Mouse (Mus musculus) lung, embryonic 16.5 days (tissue): Measurements from ENCODE around the gene Plxnc1. TPM values are rescaled to one million over a fixed set of nuclear protein-coding genes. Genes with fewer than 3 reads are reported as not detected.

ENCODE experiments used
- ATAC-seq: fragments of 200-750 bp; cut with Nextera tagmentation; 2 replicates; pipeline ENCODE4 v1.8.0; 2017; ENCODE audit warnings: low read depth, mild to moderate bottlenecking, moderate library complexity
- H3K27ac ChIP-seq: fragments of 300-500 bp; sonication (generic); 2 replicates; pipeline ENCODE4 v1.5.1; 2014; ENCODE audit warnings: mild to moderate bottlenecking, control low read depth, low read length
- H3K27me3 ChIP-seq: fragments of 300-500 bp; sonication (generic); 2 replicates; pipeline ENCODE4 v1.6.1; 2014; ENCODE audit warnings: low read depth, low read length, mixed read lengths; ENCODE audit not compliant: control insufficient read depth, insufficient read depth
- H3K36me3 ChIP-seq: fragments of 300-500 bp; sonication (generic); 2 replicates; pipeline ENCODE4 v1.6.1; 2014; ENCODE audit warnings: low read length; ENCODE audit not compliant: control insufficient read depth, insufficient read depth
- H3K4me1 ChIP-seq: fragments of 300-500 bp; sonication (generic); replicated peaks from 2 replicates; pipeline ENCODE4 v1.6.1; 2014; ENCODE audit warnings: low read length, mixed read lengths; ENCODE audit not compliant: control insufficient read depth, insufficient read depth
- H3K4me2 ChIP-seq: fragments of 300-500 bp; sonication (generic); 2 replicates; pipeline ENCODE4 v1.6.1; 2014; ENCODE audit warnings: low read depth, low read length, control low read depth
- H3K4me3 ChIP-seq: fragments of 300-500 bp; sonication (generic); 2 replicates; pipeline ENCODE4 v1.5.1; 2014; ENCODE audit warnings: mild to moderate bottlenecking, low read length, control low read depth
- H3K9ac ChIP-seq: fragments of 300-500 bp; sonication (generic); 2 replicates; pipeline ENCODE4 v1.6.1; 2014; ENCODE audit warnings: low read length, control low read depth
- H3K9me3 ChIP-seq: fragments of 300-500 bp; sonication (generic); 2 replicates; pipeline ENCODE4 v1.6.1; 2016; ENCODE audit warnings: low read length; ENCODE audit not compliant: control insufficient read depth
- WGBS: fragments of 180-500 bp; shearing (Covaris S2); extraction: QIAGEN DNeasy Blood & Tissue Kit; methylation state at CpG from one replicate; pipeline ENCODE4 v1.1.7; 2014; 5-methylcytosine and 5-hydroxymethylcytosine counted together
- polyA plus RNA-seq: library from polyadenylated mRNA; unstranded; fragments of >200 nt; fragmentation: Nextera tagmentation; extraction: Ambion mirVana; gene quantifications from 2 replicates; pipeline ENCODE4 v1.2.1, GENCODE M21; 2015

Plxnc1 gene
- polyA plus RNA-seq, 1 experiment from 2014 or later = 5.8 TPM

DNA sequence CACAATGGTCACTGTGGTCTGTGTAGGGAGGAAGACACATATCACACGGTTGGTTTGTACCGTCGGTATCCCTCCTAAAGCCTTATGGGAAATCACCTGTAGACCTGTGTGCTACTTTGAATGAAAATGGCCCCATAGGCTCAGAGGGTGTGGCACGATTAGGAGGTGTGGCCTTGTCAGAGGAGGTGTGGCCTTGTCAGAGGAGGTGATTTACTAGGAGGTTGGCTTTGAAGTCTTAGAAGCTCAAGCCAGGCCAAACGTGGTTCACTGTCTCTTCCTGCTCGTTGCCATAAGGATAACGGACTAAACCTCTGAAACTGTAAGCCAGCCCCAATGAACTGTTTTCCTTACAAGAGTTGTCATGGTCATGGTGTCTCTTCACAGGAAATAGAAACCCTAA lies 73.5 kb downstream of the Plxnc1 start:
- Histone ChIP-seq H3K36me3 (no peaks in the 10 kb centered on the region), H3K27me3 (no peaks in the 10 kb centered on the region), H3K4me1 (peaks cover 3% of the 10 kb centered on the region), H3K9me3 (no peaks in the 10 kb centered on the region), H3K9ac (no peak overlapping the region), H3K4me2 (no peak overlapping the region), H3K27ac (no peak overlapping the region), H3K4me3 (no peak overlapping the region)
- 87% methylated on average over 7 of the region's 7 CpGs for WGBS
- no peak for ATAC-seq

DNA sequence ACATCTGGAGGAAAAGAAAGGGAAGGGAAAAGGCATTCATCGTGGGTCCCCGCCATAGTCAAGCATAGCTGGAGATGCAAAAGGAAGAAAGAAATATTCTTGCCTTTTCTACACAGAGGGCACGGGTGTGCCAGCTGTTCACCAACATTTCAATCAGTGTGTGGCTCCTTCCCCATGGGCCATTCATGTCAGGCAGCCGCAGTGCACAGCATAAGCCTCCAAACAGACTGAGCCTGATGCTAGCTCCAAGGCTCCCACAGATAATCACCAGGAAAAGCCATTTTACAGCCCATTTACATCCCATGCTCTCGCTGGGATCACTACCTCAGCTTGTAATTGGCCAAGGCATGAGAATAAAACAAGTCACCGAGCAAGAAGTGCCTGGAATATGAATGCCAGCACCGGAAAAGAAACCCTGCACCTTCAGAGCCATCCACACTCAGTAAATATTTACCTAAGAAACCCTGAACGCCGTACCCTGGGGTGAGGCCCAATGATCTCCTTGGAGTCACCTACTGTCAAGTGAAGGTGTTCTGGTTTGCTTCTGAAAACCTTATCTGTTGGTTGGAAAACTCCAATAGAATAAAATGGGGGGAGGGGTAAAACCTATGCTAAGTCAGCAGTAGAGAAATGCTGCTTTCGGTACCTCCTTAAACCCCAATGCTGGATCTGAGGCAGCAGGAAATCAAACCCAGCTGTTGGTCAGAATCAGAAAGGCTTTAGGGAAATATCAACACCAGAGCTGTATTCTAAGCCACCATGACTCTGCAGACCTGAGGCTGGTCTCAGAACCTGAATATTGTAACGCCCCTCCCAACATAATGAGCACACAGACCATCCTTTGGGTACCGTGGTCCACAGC lies 77.4 kb downstream of the Plxnc1 start:
- Histone ChIP-seq H3K4me1 (peaks cover 3% of the 10 kb centered on the region), H3K4me3 (no peak overlapping the region), H3K27ac (no peak overlapping the region), H3K9me3 (no peaks in the 10 kb centered on the region), H3K36me3 (no peaks in the 10 kb centered on the region), H3K27me3 (no peaks in the 10 kb centered on the region), H3K9ac (no peak overlapping the region), H3K4me2 (no peak overlapping the region)
- ATAC-seq = no peak
- 60% methylated on average over 12 of the region's 12 CpGs for WGBS

DNA sequence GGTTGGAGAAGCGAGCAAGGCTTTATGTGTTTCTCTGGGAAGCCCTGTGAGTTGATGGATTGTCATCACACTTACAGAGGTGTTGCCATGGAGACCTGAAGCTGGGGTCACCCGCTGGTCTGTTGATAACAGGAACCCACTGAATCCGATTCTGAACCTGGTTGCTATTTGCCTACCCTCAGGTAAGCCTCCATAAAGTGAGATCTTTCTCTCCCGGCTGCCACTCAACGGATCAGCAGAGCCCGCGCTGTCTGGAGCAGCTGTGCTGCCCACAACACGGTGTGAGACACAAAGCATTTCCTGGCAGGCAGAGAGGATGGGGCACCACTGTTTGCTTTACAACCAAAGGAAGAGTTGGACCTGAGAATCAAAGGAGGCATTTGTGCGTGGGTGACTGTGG lies 79.4 kb downstream of the Plxnc1 start:
- 20% methylated on average over 9 of the region's 9 CpGs for WGBS
- Histone ChIP-seq H3K9me3 (no peaks in the 10 kb centered on the region), H3K4me3 (no peak overlapping the region), H3K4me1 (peaks cover 3% of the 10 kb centered on the region), H3K27ac (no peak overlapping the region), H3K9ac (no peak overlapping the region), H3K27me3 (no peaks in the 10 kb centered on the region), H3K4me2 (no peak overlapping the region; the same call in 1 of the 2 replicates), H3K36me3 (no peaks in the 10 kb centered on the region)
- ATAC-seq = no peak

DNA sequence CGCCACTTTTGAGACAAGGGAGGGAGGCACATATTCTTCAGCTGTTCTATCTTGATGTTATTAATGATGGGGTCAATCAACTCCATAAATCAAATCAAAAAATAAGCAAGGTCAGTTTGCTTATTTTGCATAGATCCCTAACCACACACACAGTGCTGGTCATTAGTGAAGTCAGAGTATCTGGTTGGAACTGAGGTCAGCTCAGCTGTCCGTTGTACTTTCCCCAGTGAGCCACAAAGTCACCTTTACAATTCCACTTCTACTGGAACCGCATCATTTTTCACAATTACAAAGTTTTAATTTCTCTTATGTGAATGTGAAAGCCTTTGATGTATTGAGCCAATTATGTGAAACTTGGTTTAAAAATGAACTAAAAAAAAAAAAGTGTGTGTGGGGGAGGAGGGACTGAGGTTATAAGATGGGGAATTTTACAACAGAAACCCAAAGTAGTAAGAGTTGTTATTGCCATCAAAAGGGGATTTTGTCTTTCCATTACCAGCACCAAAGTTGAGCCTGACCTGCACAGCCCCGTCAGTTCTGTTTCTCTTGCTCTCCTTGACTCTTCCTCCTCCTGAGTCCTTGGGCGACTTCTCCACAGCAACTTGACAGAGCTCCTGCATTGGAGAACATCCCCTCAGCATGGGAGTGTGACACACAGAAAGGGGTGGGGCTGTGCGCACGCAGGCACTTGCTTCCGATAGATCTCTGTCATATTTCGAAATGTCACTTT lies 80.3 kb downstream of the Plxnc1 start:
- Histone ChIP-seq H3K4me2 (no peak overlapping the region), H3K9me3 (no peaks in the 10 kb centered on the region), H3K9ac (no peak overlapping the region), H3K27ac (no peak overlapping the region), H3K36me3 (no peaks in the 10 kb centered on the region), H3K4me3 (no peak overlapping the region), H3K27me3 (no peaks in the 10 kb centered on the region), H3K4me1 (peaks cover 3% of the 10 kb centered on the region)
- ATAC-seq = no peak
- 62% methylated on average over 9 of the region's 9 CpGs for WGBS

DNA sequence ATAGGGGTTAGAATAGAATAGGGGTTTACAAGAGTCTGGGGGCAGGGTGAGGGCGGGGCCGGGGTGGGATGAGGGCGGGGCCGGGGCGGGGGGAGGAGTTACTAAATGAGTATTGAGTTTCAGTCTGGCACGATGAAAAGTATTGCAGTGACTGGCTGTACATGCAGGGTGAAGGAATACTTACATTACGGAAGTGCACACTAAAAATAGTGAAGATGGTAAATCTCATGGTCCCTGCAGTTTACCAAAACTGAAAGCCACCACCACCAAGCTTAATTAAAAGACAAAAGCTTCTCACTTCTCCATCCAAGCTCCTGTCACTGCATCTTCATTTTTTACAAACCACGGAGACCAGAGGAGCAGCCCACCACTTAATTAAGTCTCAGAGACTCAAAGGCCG lies 81.4 kb downstream of the Plxnc1 start:
- Histone ChIP-seq H3K9me3 (no peaks in the 10 kb centered on the region), H3K27me3 (no peaks in the 10 kb centered on the region), H3K4me1 (peaks cover 3% of the 10 kb centered on the region), H3K36me3 (no peaks in the 10 kb centered on the region), H3K9ac (no peak overlapping the region), H3K4me2 (no peak overlapping the region), H3K4me3 (no peak overlapping the region), H3K27ac (no peak overlapping the region)
- ATAC-seq = no peak
- 80% methylated on average over 9 of the region's 9 CpGs for WGBS

DNA sequence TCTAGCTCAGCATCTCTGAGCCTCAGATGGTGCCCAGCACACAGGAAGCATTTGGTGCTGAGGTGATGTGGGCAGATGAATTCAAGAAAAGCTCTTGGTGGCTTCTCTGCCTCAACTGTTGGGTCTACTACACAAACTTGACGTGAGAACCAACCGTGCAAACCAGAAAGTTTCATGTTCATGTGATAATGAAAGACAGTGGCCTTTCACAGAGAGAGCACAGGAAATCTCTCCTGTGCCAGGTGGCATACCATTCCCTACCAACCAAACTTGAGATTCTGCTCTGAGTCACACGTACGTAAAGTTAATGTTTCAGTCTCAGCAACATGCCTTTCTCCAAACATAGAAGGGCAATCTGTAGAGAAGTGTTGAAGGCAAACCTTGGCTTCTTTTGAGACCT lies 83.8 kb downstream of the Plxnc1 start:
- WGBS = 94% methylated on average over 4 of the region's 4 CpGs
- Histone ChIP-seq H3K9ac (no peak overlapping the region), H3K27ac (no peak overlapping the region), H3K4me1 (no peaks in the 10 kb centered on the region), H3K9me3 (no peaks in the 10 kb centered on the region), H3K36me3 (no peaks in the 10 kb centered on the region), H3K4me2 (no peak overlapping the region), H3K4me3 (no peak overlapping the region), H3K27me3 (no peaks in the 10 kb centered on the region)
- no peak for ATAC-seq

DNA sequence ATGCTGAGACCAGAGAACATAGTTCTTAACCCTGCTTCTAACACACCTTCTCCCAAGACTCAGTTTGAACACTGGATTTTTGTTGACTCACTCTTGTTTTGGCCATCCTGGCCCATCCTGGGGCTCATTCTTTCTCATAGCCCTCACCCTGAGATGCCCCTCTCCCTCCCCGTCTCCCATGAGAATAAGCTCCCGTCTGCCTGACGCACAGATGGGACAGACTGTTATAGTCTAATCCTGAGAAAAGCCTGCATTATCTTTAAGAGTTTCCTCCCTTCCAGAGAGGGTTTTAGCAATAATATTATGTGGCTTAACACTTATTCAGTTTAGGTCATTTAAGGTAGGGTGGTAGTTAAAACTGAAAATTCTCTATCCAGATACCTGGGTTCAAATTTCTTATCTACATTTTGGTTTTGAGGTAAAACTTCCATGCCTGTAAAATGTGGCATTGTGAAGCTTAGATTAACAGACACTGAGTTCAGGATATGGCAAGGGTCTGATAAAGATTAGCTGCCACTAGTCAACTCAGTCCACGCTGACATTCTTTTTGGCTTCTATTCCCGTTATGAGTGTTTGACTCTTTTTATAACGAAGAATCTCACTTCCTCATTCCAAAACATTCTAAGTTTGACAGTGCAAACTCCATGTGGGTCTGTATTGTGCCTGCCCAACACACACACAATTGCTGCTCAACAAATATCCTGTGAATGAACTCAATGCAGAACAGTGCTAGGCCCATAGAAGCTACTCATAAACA lies 86.2 kb downstream of the Plxnc1 start:
- WGBS = 80% methylated on average over 6 of the region's 6 CpGs
- H3K4me2 ChIP-seq = no peak overlapping the region
- no peaks in the 10 kb centered on the region for H3K27me3 ChIP-seq
- no peaks in the 10 kb centered on the region for H3K9me3 ChIP-seq
- no peaks in the 10 kb centered on the region for H3K4me1 ChIP-seq
- no peaks in the 10 kb centered on the region for H3K36me3 ChIP-seq
- no peak overlapping the region for H3K9ac ChIP-seq
- no peak overlapping the region for H3K27ac ChIP-seq
- no peak overlapping the region for H3K4me3 ChIP-seq
- no peak for ATAC-seq

DNA sequence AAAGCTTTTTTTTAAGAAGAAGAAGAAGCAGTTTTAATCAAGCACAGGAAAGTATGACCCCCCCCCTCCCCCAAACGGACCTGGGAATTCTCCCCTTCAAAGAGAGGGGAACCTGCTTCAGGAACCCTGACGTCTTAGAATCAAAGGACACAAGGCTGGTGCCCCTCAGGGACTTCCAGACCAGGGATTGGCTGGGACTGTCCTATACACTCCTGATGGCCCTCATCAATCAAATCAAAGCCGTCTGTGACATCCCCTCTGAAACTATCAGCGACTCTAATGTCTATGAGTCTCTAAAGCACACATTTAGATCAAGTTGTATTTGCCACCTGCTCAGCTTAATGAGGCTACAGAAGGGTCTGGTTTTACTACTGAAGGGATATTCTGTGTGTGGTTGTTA lies 94.1 kb downstream of the Plxnc1 start:
- no peaks in the 10 kb centered on the region for H3K36me3 ChIP-seq
- ATAC-seq = no peak
- WGBS = 29% methylated on average over 4 of the region's 4 CpGs
- no peaks in the 10 kb centered on the region for H3K4me1 ChIP-seq
- H3K9ac ChIP-seq = no peak overlapping the region
- H3K27ac ChIP-seq = no peak overlapping the region
- H3K4me3 ChIP-seq = no peak overlapping the region
- H3K4me2 ChIP-seq = no peak overlapping the region
- no peaks in the 10 kb centered on the region for H3K9me3 ChIP-seq
- no peaks in the 10 kb centered on the region for H3K27me3 ChIP-seq

DNA sequence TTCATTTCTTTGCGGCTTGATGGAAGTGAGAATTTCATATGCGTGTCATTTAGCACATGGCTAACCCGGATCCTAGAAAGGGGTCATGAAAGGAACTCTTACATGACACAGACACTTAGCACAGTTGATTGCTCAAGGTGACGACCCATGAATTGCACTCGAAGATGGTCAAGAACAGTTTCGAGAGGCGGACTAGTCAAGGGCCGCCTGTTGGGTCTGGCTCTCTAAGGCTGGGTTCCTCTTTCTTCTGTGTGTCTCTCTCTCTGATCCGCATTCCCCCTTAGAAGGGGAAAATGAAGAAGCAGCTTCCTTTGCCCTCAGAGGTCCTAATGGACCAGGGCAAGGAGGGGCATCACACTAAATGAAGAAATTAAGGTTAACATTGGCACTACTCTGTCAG lies 94.7 kb downstream of the Plxnc1 start:
- H3K36me3 ChIP-seq = no peaks in the 10 kb centered on the region
- no peaks in the 10 kb centered on the region for H3K9me3 ChIP-seq
- H3K27me3 ChIP-seq = no peaks in the 10 kb centered on the region
- no peak overlapping the region for H3K27ac ChIP-seq
- no peak overlapping the region for H3K4me3 ChIP-seq
- no peak for ATAC-seq
- WGBS = 77% methylated on average over 9 of the region's 9 CpGs
- H3K4me2 ChIP-seq = no peak overlapping the region
- no peak overlapping the region for H3K9ac ChIP-seq
- H3K4me1 ChIP-seq = no peaks in the 10 kb centered on the region
